Mouse (Mus musculus): ENCODE results near the gene Tdrd6. TPM values are rescaled to one million over a fixed set of nuclear protein-coding genes. Genes with fewer than 3 reads are reported as not detected.

The Tdrd6 gene
- polyA plus RNA-seq, 1 experiment from 2014 or later = not detected

DNA sequence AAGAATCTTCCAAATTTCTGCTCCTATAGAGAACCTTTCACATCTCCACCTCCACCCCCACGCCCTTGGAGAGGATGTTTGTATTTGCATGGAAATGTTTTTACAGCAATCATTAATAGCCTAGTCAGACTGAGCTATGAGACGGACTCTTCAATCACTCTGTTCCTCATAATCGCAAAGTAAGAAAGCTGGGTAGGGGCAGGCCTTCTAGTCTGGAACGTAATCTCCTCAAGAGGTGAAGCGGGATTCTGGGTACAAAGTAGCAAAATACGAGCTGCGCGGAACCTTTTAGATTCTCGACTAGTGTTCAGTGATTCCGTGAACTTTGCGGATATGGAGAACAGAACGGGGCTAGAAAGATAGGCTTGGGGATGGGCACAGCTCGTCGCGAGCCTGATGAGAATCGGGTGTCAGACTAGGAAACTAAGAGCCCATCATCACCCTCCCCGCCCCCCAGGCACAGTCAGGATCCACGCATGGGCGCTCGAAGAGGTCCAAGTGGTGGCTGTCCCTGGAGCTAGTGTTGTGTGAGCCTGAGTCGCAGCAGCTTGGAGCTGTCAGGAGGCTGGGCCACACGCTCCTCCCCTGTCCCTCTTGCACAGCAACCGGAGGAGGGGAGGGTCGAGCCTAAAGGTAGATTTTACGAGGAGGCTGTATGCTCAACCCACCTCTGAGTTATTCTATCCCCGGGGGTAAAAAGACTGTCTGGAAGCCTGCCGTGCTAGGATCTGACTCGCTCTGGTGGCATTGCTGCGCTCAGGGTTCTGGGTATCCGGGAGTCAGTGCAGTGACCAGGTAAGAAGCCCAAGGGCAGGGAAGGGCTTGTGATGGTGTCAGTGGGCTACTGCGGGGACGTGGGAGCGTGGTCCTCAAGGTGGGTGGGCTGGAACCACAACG is 61.9 kb downstream of the Tdrd6 start, which contains the start of gene Pla2g7:
Pla2g7 (plus strand) TSS at position 107 of the 897 bp plus-strand sequence.
- H3K4me3 ChIP-seq (ENCODE audit: low read length) = peak within 1 kb of the TSS; percentile 58
- H3K9ac ChIP-seq (ENCODE audit: low read length) = peak within 1 kb of the TSS; percentile 66
- H3K4me2 ChIP-seq (ENCODE audit: low read depth, low read length) = peak within 1 kb of the TSS; percentile 95
- H3K27ac ChIP-seq (ENCODE audit: low read length) = peak within 1 kb of the TSS; percentile 57
- no peaks in the 10 kb centered on the region for H3K27me3 ChIP-seq (ENCODE audit: control insufficient read depth, insufficient read depth, low read depth, low read length)
- under 1% methylated on average over 34 of the region's 34 CpGs for WGBS
- peak; percentile 90 for ATAC-seq (ENCODE audit: low read depth)
- H3K36me3 ChIP-seq (ENCODE audit: control insufficient read depth, insufficient read depth, low read length) = no peaks in the 10 kb centered on the region
- no peaks in the 10 kb centered on the region for H3K9me3 ChIP-seq (ENCODE audit: control insufficient read depth, low read length)
- H3K4me1 ChIP-seq (replicated peaks; ENCODE audit: control insufficient read depth, insufficient read depth, low read length) = peaks cover 5% of the 10 kb centered on the region; the same call in 1 of the 2 replicates

DNA sequence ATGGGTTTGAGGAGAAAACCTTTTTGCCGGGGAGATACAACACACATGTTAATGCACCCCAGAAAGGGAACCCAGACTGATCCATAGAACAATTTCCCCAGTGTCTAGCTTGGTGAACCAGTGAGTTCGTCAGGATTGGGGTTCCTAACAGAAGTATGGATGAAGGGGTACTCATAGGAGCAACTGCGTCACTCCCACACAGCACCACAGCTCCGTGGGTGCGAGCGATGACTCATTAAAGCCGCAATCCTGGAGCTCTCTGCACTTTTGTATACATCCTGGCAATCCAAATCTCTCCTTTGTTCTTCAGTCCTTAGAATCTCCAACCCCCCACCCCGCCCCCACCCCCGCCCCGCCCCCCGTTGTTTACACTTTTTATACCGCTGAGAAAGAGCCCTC is 62.5 kb downstream of the Tdrd6 start:
- peak overlapping the region; percentile 58 for H3K4me3 ChIP-seq (ENCODE audit: low read length)
- H3K36me3 ChIP-seq (ENCODE audit: control insufficient read depth, insufficient read depth, low read length) = no peaks in the 10 kb centered on the region
- no peaks in the 10 kb centered on the region for H3K9me3 ChIP-seq (ENCODE audit: control insufficient read depth, low read length)
- peak overlapping the region; percentile 95 for H3K4me2 ChIP-seq (ENCODE audit: low read depth, low read length)
- no peaks in the 10 kb centered on the region for H3K27me3 ChIP-seq (ENCODE audit: control insufficient read depth, insufficient read depth, low read depth, low read length)
- H3K4me1 ChIP-seq (replicated peaks; ENCODE audit: control insufficient read depth, insufficient read depth, low read length) = peaks cover 5% of the 10 kb centered on the region; the same call in 1 of the 2 replicates
- 7% methylated on average over 12 of the region's 12 CpGs for WGBS
- peak; percentile 51; the same call in 1 of the 2 replicates for ATAC-seq (ENCODE audit: low read depth)
- H3K27ac ChIP-seq (ENCODE audit: low read length) = no peak overlapping the region
- H3K9ac ChIP-seq (ENCODE audit: low read length) = peak overlapping the region; percentile 66

Other genes starting within 250 kb of the Tdrd6 start
- gene Mep1a, start 127.5 kb downstream of the Tdrd6 start, polyA plus RNA-seq (2015; fragmentation: Nextera tagmentation; extraction: Ambion mirVana) = 0.23 TPM in 1 of 2 replicates, not detected in the other
- 0.94 and 0.96 TPM in 2 replicates for gene Ankrd66, start 86.7 kb downstream of the Tdrd6 start, polyA plus RNA-seq (2015; fragmentation: Nextera tagmentation; extraction: Ambion mirVana)
- gene Pla2g7, start 62.2 kb downstream of the Tdrd6 start, polyA plus RNA-seq (2015; fragmentation: Nextera tagmentation; extraction: Ambion mirVana) = 10.9 and 11.3 TPM in 2 replicates
- gene Slc25a27, start 36.9 kb upstream of the Tdrd6 start, polyA plus RNA-seq (2015; fragmentation: Nextera tagmentation; extraction: Ambion mirVana) = 19.0 and 23.9 TPM in 2 replicates
- 45.0 and 48.9 TPM in 2 replicates for gene Cyp39a1, start 37.1 kb upstream of the Tdrd6 start, polyA plus RNA-seq (2015; fragmentation: Nextera tagmentation; extraction: Ambion mirVana)
- gene Rcan2, start 171.1 kb upstream of the Tdrd6 start, polyA plus RNA-seq (2015; fragmentation: Nextera tagmentation; extraction: Ambion mirVana) = 5.3 and 6.0 TPM in 2 replicates